11 mouse cellular contexts compared by ENCODE assay signal in genomic region chr9:114525891-114526290, GRCm38 (mm10). TPM values are rescaled to one million over a fixed set of nuclear protein-coding genes. Genes with fewer than 3 reads are reported as not detected.
DNase-seq lines count a peak whose midpoint lies in the region; ATAC-seq and TF ChIP-seq lines count a peak whose summit lies in the region.
"Had no signal": no experiment of that assay in that cellular context is flagged by ENCODE, and none has a peak within 500 bp of the region (broad histone marks: within the 10 kb centered on the region; RNA-seq: fewer than 3 reads in every experiment).

No protein-coding gene starts in this region.

- no peaks in the 10 kb centered on the region for H3K36me3 ChIP-seq in lung, embryonic 14.5 days (ENCODE audit: insufficient read depth)
- no peaks in the 10 kb centered on the region for H3K36me3 ChIP-seq in embryonic facial prominence, embryonic 12.5 days
- peaks cover 36% of the 10 kb centered on the region for H3K36me3 ChIP-seq in limb, embryonic 10.5 days

- WGBS in lung, embryonic 14.5 days = 10% methylated on average over 8 of the region's 8 CpGs
- 5% methylated on average over 8 of the region's 8 CpGs for WGBS in embryonic facial prominence, embryonic 12.5 days
- WGBS in limb, embryonic 10.5 days = 10% methylated on average over 8 of the region's 8 CpGs

- H3K9ac ChIP-seq in lung, embryonic 14.5 days = no peak overlapping the region; the same call in 1 of the 2 replicates
- no peak overlapping the region for H3K9ac ChIP-seq in embryonic facial prominence, embryonic 12.5 days

- peak overlapping the region; percentile 77; the same call in 1 of the 2 replicates for H3K27ac ChIP-seq in lung, embryonic 14.5 days (ENCODE audit: low read depth)
- H3K27ac ChIP-seq in embryonic facial prominence, embryonic 12.5 days = peak overlapping the region; percentile 38; the same call in 1 of the 2 replicates
- peak overlapping the region; percentile 78 for H3K27ac ChIP-seq in limb, embryonic 10.5 days

- no peaks in the 10 kb centered on the region for H3K27me3 ChIP-seq in lung, embryonic 14.5 days (ENCODE audit: insufficient read depth, low read length)
- H3K27me3 ChIP-seq in embryonic facial prominence, embryonic 12.5 days = no peaks in the 10 kb centered on the region
- H3K27me3 ChIP-seq in limb, embryonic 10.5 days (ENCODE audit: low read depth, poor library complexity, severe bottlenecking) = no peaks in the 10 kb centered on the region

- DNase-seq in embryo, embryonic 10 days (ENCODE audit: low spot score) = peak; percentile 49
- no peak for DNase-seq in embryo, embryonic 9.5 days (ENCODE audit: extremely low spot score)
- no peak for DNase-seq in lung, embryonic 14.5 days
- no peak for DNase-seq in lung, postnatal 10 days
- DNase-seq in limb, embryonic 10.5 days (ENCODE audit: low spot score) = no peak
- no peak for DNase-seq in left cerebral cortex, adult 18-20 months (ENCODE audit: low spot score in 2 of 2)
- DNase-seq in thymus, postnatal 25 days = no peak
- DNase-seq: kidney, adult 8-10 months; thymus, postnatal 4 days had no signal

- H3K4me2 ChIP-seq in lung, embryonic 14.5 days = peak overlapping the region; percentile 56; the same call in 1 of the 2 replicates
- peak overlapping the region; percentile 29 for H3K4me2 ChIP-seq in embryonic facial prominence, embryonic 12.5 days (replicated peaks)

- H3K9me3 ChIP-seq in lung, embryonic 14.5 days (ENCODE audit: low read depth, low read length) = no peaks in the 10 kb centered on the region
- H3K9me3 ChIP-seq in embryonic facial prominence, embryonic 12.5 days = no peaks in the 10 kb centered on the region
- H3K9me3 ChIP-seq in limb, embryonic 10.5 days (replicated peaks) = no peaks in the 10 kb centered on the region

- no peak for TF ChIP-seq CTCF in lung, embryonic 14.5 days (IDR thresholded peaks at IDR 0.05; ENCODE audit: low read depth)

- peaks cover 29% of the 10 kb centered on the region for H3K4me1 ChIP-seq in lung, embryonic 14.5 days (ENCODE audit: insufficient read depth)
- peaks cover 35% of the 10 kb centered on the region for H3K4me1 ChIP-seq in embryonic facial prominence, embryonic 12.5 days
- H3K4me1 ChIP-seq in limb, embryonic 10.5 days = peaks cover 47% of the 10 kb centered on the region

- no peak overlapping the region for H3K4me3 ChIP-seq in lung, embryonic 14.5 days (ENCODE audit: low read depth, low read length)
- H3K4me3 ChIP-seq in embryonic facial prominence, embryonic 12.5 days = no peak overlapping the region
- H3K4me3 ChIP-seq in limb, embryonic 10.5 days = peak overlapping the region; percentile 35

- ATAC-seq in lung, embryonic 14.5 days (ENCODE audit: insufficient read depth) = peak; percentile 10; the same call in 1 of the 2 replicates
- no peak for ATAC-seq in embryonic facial prominence, embryonic 12.5 days (ENCODE audit: insufficient number of reproducible peaks, insufficient read depth, low FRiP score, low TSS enrichment)

RNA-seq across cellular contexts. Expression of gene C130032M10Rik, which starts 10.4 kb away (rescaled TPM):
- 0.27 TPM in 1 of 2 replicates, not detected in the other for polyA plus RNA-seq in lung, embryonic 14.5 days (2014; fragmentation: Nextera tagmentation; extraction: Ambion mirVana)
- 0.43 and 0.60 TPM in 2 replicates for polyA plus RNA-seq in embryonic facial prominence, embryonic 12.5 days (2016; fragmentation: Nextera tagmentation; extraction: Ambion mirVana)
- 1.5 and 1.6 TPM in 2 replicates for polyA plus RNA-seq in limb, embryonic 10.5 days (2016; fragmentation: Nextera tagmentation; extraction: Ambion mirVana)
- not detected for total RNA-seq in left cerebral cortex, adult 18-20 months (2021)
- total RNA-seq: left cerebral cortex, postnatal 14 days had no signal

RNA-seq across cellular contexts. Expression of gene Ccr4, which starts 21.2 kb away (rescaled TPM):
- polyA plus RNA-seq in lung, embryonic 14.5 days (2014; fragmentation: Nextera tagmentation; extraction: Ambion mirVana) = not detected in 2 replicates
- polyA plus RNA-seq in embryonic facial prominence, embryonic 12.5 days (2016; fragmentation: Nextera tagmentation; extraction: Ambion mirVana) = not detected in 2 replicates
- polyA plus RNA-seq in limb, embryonic 10.5 days (2016; fragmentation: Nextera tagmentation; extraction: Ambion mirVana) = 0.06 TPM in 1 of 2 replicates, not detected in the other
- not detected for total RNA-seq in left cerebral cortex, adult 18-20 months (2021)
- total RNA-seq: left cerebral cortex, postnatal 14 days had no signal

RNA-seq across cellular contexts. Expression of gene Trim71, which starts 38.3 kb away (rescaled TPM):
- polyA plus RNA-seq in lung, embryonic 14.5 days (2014; fragmentation: Nextera tagmentation; extraction: Ambion mirVana) = 1.4 and 1.5 TPM in 2 replicates
- 0.95 and 1.1 TPM in 2 replicates for polyA plus RNA-seq in embryonic facial prominence, embryonic 12.5 days (2016; fragmentation: Nextera tagmentation; extraction: Ambion mirVana)
- polyA plus RNA-seq in limb, embryonic 10.5 days (2016; fragmentation: Nextera tagmentation; extraction: Ambion mirVana) = 6.2 and 11.5 TPM in 2 replicates
- total RNA-seq in left cerebral cortex, adult 18-20 months (2021) = under 1 TPM; 0.84 to 0.95 TPM
